Mouse (Mus musculus) CH12.LX (cell line): ENCODE data around the gene Nudt15. TPM values are rescaled to one million over a fixed set of nuclear protein-coding genes. Genes with fewer than 3 reads are reported as not detected.
A peak's percentile ranks its signal among the peaks of the same experiment; 100 is the strongest.

Experiments used
- DNase-seq: peaks from one replicate; pipeline ENCODE4 v3.0.0-alpha.2; 2013; ENCODE audit errors: extremely low read depth
- H3K27ac ChIP-seq: 2 replicates; pipeline ENCODE4 v1.5.1; 2012; ENCODE audit warnings: low read depth, mild to moderate bottlenecking, control low read depth, moderate library complexity; ENCODE audit not compliant: insufficient read depth
- H3K27me3 ChIP-seq: replicated peaks from 2 replicates; pipeline ENCODE3; 2012; ENCODE audit warnings: inconsistent platforms
- H3K36me3 ChIP-seq, 2 experiments: replicated peaks in 1 of 2; 2 replicates each; pipeline versions ENCODE3 to v1.6.1; 2012; ENCODE audit warnings: inconsistent platforms in 1 of 2, low read length in 1 of 2, mild to moderate bottlenecking in 1 of 2, mixed read lengths in 1 of 2, moderate library complexity in 1 of 2; ENCODE audit not compliant: control insufficient read depth in 1 of 2, insufficient read depth in 1 of 2
- H3K4me1 ChIP-seq, 2 experiments: 2 replicates each; pipeline ENCODE4 v1.6.1; 2012; ENCODE audit warnings: inconsistent platforms in 1 of 2, moderate library complexity in 1 of 2; ENCODE audit not compliant: insufficient read depth in 2 of 2, control insufficient read depth in 1 of 2
- H3K4me2 ChIP-seq: 2 replicates; pipeline ENCODE4 v1.6.1; 2012; ENCODE audit warnings: low read depth, mild to moderate bottlenecking, control low read depth; ENCODE audit not compliant: poor library complexity, insufficient read depth, severe bottlenecking
- H3K4me3 ChIP-seq, 3 experiments: fragments of 150-350 bp in 1 of 3; sonication (generic) in 1 of 3; replicated peaks in 1 of 3; 2 replicates each; pipeline versions ENCODE3 to v1.5.1; 2011 to 2012; ENCODE audit warnings: low read depth in 2 of 3, low read length in 2 of 3, mild to moderate bottlenecking in 2 of 3, moderate library complexity in 2 of 3, control low read depth in 1 of 3, improper control_type of control experiment in 1 of 3, inconsistent platforms in 1 of 3, mixed read lengths in 1 of 3; ENCODE audit not compliant: poor library complexity in 1 of 3
- H3K79me2 ChIP-seq: replicated peaks from 2 replicates; pipeline ENCODE4 v1.6.1; 2012; ENCODE audit warnings: mild to moderate bottlenecking, moderate library complexity; ENCODE audit not compliant: control insufficient read depth, poor library complexity, insufficient read depth, severe bottlenecking; ENCODE audit errors: extremely low read depth
- H3K9ac ChIP-seq: 2 replicates; pipeline ENCODE4 v1.6.1; 2012; ENCODE audit warnings: low read depth, mild to moderate bottlenecking, control low read depth, moderate library complexity; ENCODE audit not compliant: insufficient read depth
- H3K9me3 ChIP-seq: replicated peaks from 2 replicates; pipeline ENCODE3; 2012; ENCODE audit warnings: low read length, inconsistent platforms, mixed read lengths
- BHLHE40 ChIP-seq: IDR thresholded peaks from 2 replicates; pipeline ENCODE4 v1.6.1; 2011; ENCODE audit warnings: mild to moderate bottlenecking, low read depth, low read length, improper control_type of control experiment
- CHD1 ChIP-seq: IDR thresholded peaks from 2 replicates; pipeline ENCODE4 v1.6.1; 2012; ENCODE audit warnings: low read depth, low read length, improper control_type of control experiment, inconsistent platforms
- CHD2 ChIP-seq: IDR thresholded peaks from 2 replicates; pipeline ENCODE4 v1.6.1; 2011; ENCODE audit warnings: low read length, improper control_type of control experiment
- CTCF ChIP-seq, 2 experiments: IDR thresholded peaks in 1 of 2; conservative IDR thresholded peaks in 1 of 2; 2 replicates each; pipeline ENCODE4 v1.5.1; 2011 to 2012; ENCODE audit warnings: low read depth in 2 of 2, low read length in 2 of 2, improper control_type of control experiment in 1 of 2, inconsistent platforms in 1 of 2, mild to moderate bottlenecking in 1 of 2, moderate library complexity in 1 of 2
- E2F4 ChIP-seq: IDR thresholded peaks from 2 replicates; pipeline ENCODE4 v1.6.1; 2011; ENCODE audit warnings: low read depth, low read length, improper control_type of control experiment; ENCODE audit not compliant: insufficient replicate concordance
- ELF1 ChIP-seq: IDR thresholded peaks from 2 replicates; pipeline ENCODE4 v1.6.1; 2014; ENCODE audit warnings: low read depth, mild to moderate bottlenecking, inconsistent platforms, low read length, improper control_type of control experiment
- ETS1 ChIP-seq: conservative IDR thresholded peaks from 2 replicates; pipeline ENCODE4 v1.6.1; 2012; ENCODE audit warnings: low read depth, mild to moderate bottlenecking, inconsistent platforms, low read length, improper control_type of control experiment, moderate library complexity
- HCFC1 ChIP-seq: IDR thresholded peaks from 2 replicates; pipeline ENCODE4 v1.6.1; 2012; ENCODE audit warnings: low read depth, mild to moderate bottlenecking, inconsistent platforms, low read length, improper control_type of control experiment
- IRF4 ChIP-seq: IDR thresholded peaks from 2 replicates; pipeline ENCODE4 v1.6.1; 2014; ENCODE audit warnings: low read depth, mild to moderate bottlenecking, inconsistent platforms, low read length, improper control_type of control experiment
- JUN ChIP-seq: IDR thresholded peaks from 2 replicates; pipeline ENCODE4 v1.6.1; 2011; ENCODE audit warnings: low read depth, mild to moderate bottlenecking, low read length, improper control_type of control experiment, moderate library complexity; ENCODE audit not compliant: insufficient read depth
- MAFK ChIP-seq: IDR thresholded peaks from 2 replicates; pipeline ENCODE4 v1.6.1; 2011; ENCODE audit warnings: low read length, improper control_type of control experiment; ENCODE audit not compliant: insufficient replicate concordance
- MAX ChIP-seq: IDR thresholded peaks from 2 replicates; pipeline ENCODE4 v1.6.1; 2011; ENCODE audit warnings: low read length, improper control_type of control experiment
- MAZ ChIP-seq: IDR thresholded peaks from 2 replicates; pipeline ENCODE4 v1.6.1; 2012; ENCODE audit warnings: low read depth, mild to moderate bottlenecking, inconsistent platforms, low read length, improper control_type of control experiment, moderate library complexity
- MEF2A ChIP-seq: IDR thresholded peaks from 2 replicates; pipeline ENCODE4 v1.6.1; 2014; ENCODE audit warnings: low read depth, mild to moderate bottlenecking, inconsistent platforms, low read length, improper control_type of control experiment, borderline replicate concordance
- MXI1 ChIP-seq: IDR thresholded peaks from 2 replicates; pipeline ENCODE4 v1.6.1; 2011; ENCODE audit warnings: mild to moderate bottlenecking, low read depth, low read length, improper control_type of control experiment
- POLR2AphosphoS2 ChIP-seq: IDR thresholded peaks from 2 replicates; pipeline ENCODE4 v1.6.1; 2011; ENCODE audit warnings: low read depth, low read length, improper control_type of control experiment
- RAD21 ChIP-seq: IDR thresholded peaks from 2 replicates; pipeline ENCODE4 v1.6.1; 2011; ENCODE audit warnings: low read depth, mild to moderate bottlenecking, low read length, improper control_type of control experiment, moderate library complexity
- RCOR1 ChIP-seq: conservative IDR thresholded peaks from 2 replicates; pipeline ENCODE4 v1.6.1; 2012; ENCODE audit warnings: low read depth, mild to moderate bottlenecking, inconsistent platforms, low read length, improper control_type of control experiment
- SIN3A ChIP-seq: IDR thresholded peaks from 2 replicates; pipeline ENCODE4 v1.6.1; 2012; ENCODE audit warnings: low read length, improper control_type of control experiment, inconsistent platforms
- SMC3 ChIP-seq: IDR thresholded peaks from 2 replicates; pipeline ENCODE4 v1.6.1; 2011; ENCODE audit warnings: low read depth, low read length, improper control_type of control experiment
- TCF12 ChIP-seq: IDR thresholded peaks from 2 replicates; pipeline ENCODE4 v1.6.1; 2014; ENCODE audit warnings: low read depth, mild to moderate bottlenecking, inconsistent platforms, low read length, improper control_type of control experiment
- UBTF ChIP-seq: IDR thresholded peaks from 2 replicates; pipeline ENCODE4 v1.6.1; 2012; ENCODE audit warnings: low read depth, mild to moderate bottlenecking, inconsistent platforms, low read length, improper control_type of control experiment, moderate library complexity
- USF1 ChIP-seq: IDR thresholded peaks from 2 replicates; pipeline ENCODE4 v1.6.1; 2014; ENCODE audit warnings: low read depth, mild to moderate bottlenecking, inconsistent platforms, low read length, improper control_type of control experiment
- ZKSCAN1 ChIP-seq: IDR thresholded peaks from 2 replicates; pipeline ENCODE4 v1.6.1; 2012; ENCODE audit warnings: low read depth, inconsistent platforms, low read length, improper control_type of control experiment, borderline replicate concordance
- dilution Hi-C: fragments of 300-500 bp; cut with MboI; formaldehyde crosslinking; loops from 2 replicates; pipeline ENCODE4 v1.14.3; 2020; ENCODE audit warnings: low sequenced_read_pairs; ENCODE audit not compliant: extremely low pct_unique_long_range_greater_than_20kb, extremely low pct_ligation_motif_present
- in situ Hi-C: fragments of 300-500 bp; cut with MboI; formaldehyde crosslinking; loops from 3 replicates; pipeline ENCODE4 v1.14.3; 2019; ENCODE audit warnings: low sequenced_read_pairs, low pct_ligation_motif_present, low pct_unique_long_range_greater_than_20kb, mixed read lengths
- polyA plus RNA-seq: library from polyadenylated mRNA; unstranded; fragments of >175 nt; gene quantifications from 2 replicates; pipeline ENCODE4 v1.2.1, GENCODE M21; 2012; ENCODE audit warnings: low read depth; ENCODE audit not compliant: insufficient read length
- total RNA-seq, 2 experiments: library from RNA; depleted of rRNA; stranded (reverse); fragments of 300-350 nt in 1 of 2; fragments of >200 nt in 1 of 2; gene quantifications; 2 replicates each; pipeline ENCODE4 v1.2.3; 2012 to 2014

Gene Nudt15
- total and polyA plus RNA-seq, 3 experiments, result 2.5 to 9.0 (median 6.8) TPM

DNA sequence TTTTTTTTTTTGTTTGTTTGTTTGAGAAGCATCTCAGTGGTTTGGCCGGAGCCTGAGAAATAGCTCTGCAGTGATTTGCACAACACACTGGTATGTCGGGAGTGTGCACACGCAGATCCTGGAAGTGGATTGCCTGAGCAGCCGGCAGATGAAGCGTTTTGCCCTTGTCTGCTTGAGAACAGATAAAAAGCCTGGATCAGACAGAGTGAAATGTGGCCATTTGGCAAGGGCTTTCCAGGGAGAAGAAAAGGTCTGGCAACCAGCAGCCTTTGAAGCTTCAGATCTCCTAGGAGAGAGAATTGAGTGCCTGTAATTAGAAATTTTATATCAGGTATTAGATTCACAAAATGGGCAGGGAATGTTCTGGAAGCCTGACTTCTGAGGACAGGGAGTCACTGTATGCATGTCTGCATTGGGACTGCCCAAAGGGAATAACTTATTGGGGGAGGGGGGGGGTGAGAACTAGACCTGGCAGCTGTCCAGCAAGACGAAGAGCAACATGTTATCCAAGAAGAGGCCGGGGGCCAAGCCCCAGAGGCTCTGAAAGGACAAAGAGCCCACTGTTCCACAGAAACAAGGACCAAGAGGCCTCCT is 45.4 kb downstream of the Nudt15 start:
- no peak for TF ChIP-seq JUN
- no peak for TF ChIP-seq POLR2AphosphoS2
- TF ChIP-seq RCOR1, result no peak
- Histone ChIP-seq H3K4me2 (no peak overlapping the region), H3K79me2 (no peaks in the 10 kb centered on the region), H3K4me3 (no peak overlapping the region), H3K27ac (no peak overlapping the region), H3K9me3 (no peaks in the 10 kb centered on the region), H3K27me3 (peaks cover 12% of the 10 kb centered on the region), H3K9ac (no peak overlapping the region), H3K36me3 (no peaks in the 10 kb centered on the region), H3K4me1 (peaks cover 6 to 16% of the 10 kb centered on the region in 2 experiments)
- in situ Hi-C loops, result no loop called here
- DNase-seq, result no peak
- dilution Hi-C loops, result no loop called here

DNA sequence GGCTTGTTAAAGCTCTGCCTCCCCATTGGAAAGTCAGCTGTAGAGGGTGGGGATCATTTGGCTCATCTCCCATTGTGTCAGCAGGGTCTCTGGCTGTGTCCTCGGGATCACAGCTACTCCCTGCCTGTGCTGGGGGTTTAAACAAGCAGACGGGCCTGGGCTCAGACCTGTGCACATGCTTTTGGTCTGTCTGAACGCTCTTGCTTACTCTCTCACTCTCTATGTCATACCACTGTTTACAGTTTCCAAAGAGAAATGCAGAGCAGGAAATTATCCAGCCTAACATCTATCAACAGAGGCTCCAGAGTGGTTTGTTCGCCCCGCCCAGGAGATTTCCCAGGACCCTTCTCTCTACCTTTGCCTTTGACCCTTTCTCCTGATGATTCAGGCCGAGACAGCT is 46.3 kb downstream of the Nudt15 start:
- in situ Hi-C loops, result no loop called here
- H3K9me3 ChIP-seq, result no peaks in the 10 kb centered on the region
- H3K4me1 ChIP-seq, result peaks cover 6 to 16% of the 10 kb centered on the region in 2 experiments
- TF ChIP-seq CTCF (conservative IDR thresholded peaks at IDR 0.05 in 1 of 2, IDR thresholded peaks at IDR 0.05 in 1 of 2; ENCODE audit: low read depth in 2 of 2, low read length in 2 of 2) (no peak), BHLHE40 (no peak), JUN (no peak), TCF12 (no peak), ETS1 (no peak), ZKSCAN1 (no peak), MAX (no peak), SIN3A (no peak), E2F4 (no peak), SMC3 (no peak)
- H3K79me2 ChIP-seq, result no peaks in the 10 kb centered on the region
- dilution Hi-C loops, result no loop called here
- no peak overlapping the region for H3K4me3 ChIP-seq
- H3K36me3 ChIP-seq, result no peaks in the 10 kb centered on the region
- H3K27ac ChIP-seq, result no peak overlapping the region
- DNase-seq, result no peak
- H3K4me2 ChIP-seq, result peak overlapping the region; percentile 79; the same call in 1 of the 2 replicates
- 0 out of 2 replicates have a peak overlapping the region, but pooled peaks have one; percentile 0 for H3K9ac ChIP-seq
- peaks cover 12% of the 10 kb centered on the region for H3K27me3 ChIP-seq

DNA sequence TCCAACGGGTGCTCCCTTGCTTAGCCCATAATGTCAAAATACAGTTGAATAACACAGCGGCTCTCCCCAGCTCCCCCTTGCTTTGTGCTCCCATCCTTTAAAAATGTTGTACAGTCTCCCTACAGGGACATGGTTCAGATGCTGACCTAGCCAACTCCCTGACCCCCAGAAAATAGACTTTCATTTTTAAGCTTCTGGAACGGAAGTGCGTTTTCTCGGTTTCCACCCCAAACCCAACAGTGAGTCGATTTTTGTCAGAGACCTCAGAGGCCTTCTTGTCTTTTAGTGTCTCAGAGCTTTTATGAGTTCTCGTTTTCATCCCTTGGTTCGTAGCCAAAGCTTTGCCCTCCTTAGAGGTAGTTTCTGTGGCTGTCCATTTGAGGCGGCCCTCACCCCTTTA is 46.8 kb downstream of the Nudt15 start:
- H3K27ac ChIP-seq, result no peak overlapping the region
- H3K79me2 ChIP-seq, result no peaks in the 10 kb centered on the region
- no peaks in the 10 kb centered on the region for H3K36me3 ChIP-seq
- no peak for DNase-seq
- dilution Hi-C loops (no loop called here), in situ Hi-C loops (no loop called here)
- 0 out of 2 replicates have a peak overlapping the region, but pooled peaks have one; percentile 0 for H3K9ac ChIP-seq
- H3K4me1 ChIP-seq, result peaks cover 6 to 16% of the 10 kb centered on the region in 2 experiments
- H3K4me3 ChIP-seq, result no peak overlapping the region
- no peaks in the 10 kb centered on the region for H3K9me3 ChIP-seq
- peaks cover 12% of the 10 kb centered on the region for H3K27me3 ChIP-seq
- peak overlapping the region; percentile 79 for H3K4me2 ChIP-seq
- TF ChIP-seq ZKSCAN1 (no peak), CHD2 (no peak), POLR2AphosphoS2 (no peak), USF1 (no peak), MAZ (no peak), MXI1 (no peak), UBTF (no peak), MAX (no peak), HCFC1 (no peak), MAFK (peak; percentile 79), TCF12 (peak; percentile 82), CHD1 (no peak), MEF2A (no peak; the same call in 1 of the 2 replicates), ELF1 (no peak), BHLHE40 (peak; percentile 44; the same call in 1 of the 2 replicates), IRF4 (peak; percentile 94), RAD21 (no peak)
